Mouse (Mus musculus) ovary, adult 10 weeks (tissue): ENCODE data around the gene Nup210. TPM values are rescaled to one million over a fixed set of nuclear protein-coding genes. Genes with fewer than 3 reads are reported as not detected.

Experiments
- polyA plus RNA-seq: library from polyadenylated mRNA; stranded (reverse); fragments of 350-450 nt; fragmentation: Illumina TruSeq; extraction: RNeasy Lipid Tissue Mini Kit (QIAGEN cat#74804); gene quantifications from one replicate; pipeline ENCODE4 v1.2.3, GENCODE M21; 2014

Nup210 gene
- polyA plus RNA-seq: 1.00 TPM

GRCm38 (mm10) chr6:91116244-91117145 is at the start of gene Nup210:
Gene Nup210, minus strand, starts transcription at chr6:91116829.

DNA sequence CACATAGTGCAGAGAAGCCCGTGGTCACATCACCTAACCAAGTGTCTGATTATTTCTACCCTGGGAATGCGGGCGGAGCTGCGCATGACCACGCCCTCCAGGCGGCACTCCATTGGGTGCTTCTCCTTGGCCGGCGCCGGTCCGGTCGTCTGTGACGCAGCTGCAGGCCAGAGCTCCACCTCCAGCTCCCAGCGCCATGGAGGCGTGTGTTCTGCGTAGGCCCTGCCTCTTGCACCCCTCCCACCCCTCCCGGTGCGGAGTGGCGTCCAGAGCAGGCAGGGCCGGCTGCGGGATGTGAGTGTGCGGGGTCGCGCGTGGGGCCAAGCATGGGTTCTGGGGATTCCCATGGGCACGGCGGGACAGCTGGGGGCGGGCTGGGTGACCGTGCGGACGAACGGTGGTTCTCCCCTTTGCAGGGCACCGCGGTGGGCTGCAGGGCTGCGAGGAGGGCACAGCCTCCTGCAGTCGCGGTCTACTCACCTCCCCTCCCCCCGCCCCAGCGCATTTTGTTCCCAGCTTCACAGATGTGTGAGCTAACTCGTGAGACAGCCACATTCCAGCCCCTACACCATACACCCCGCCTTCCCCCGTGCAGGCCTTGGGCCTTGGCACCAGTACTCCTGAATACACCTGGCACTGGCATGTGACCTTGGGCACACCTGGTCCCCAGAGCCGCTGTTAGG is 40.1 kb upstream of the Nup210 start, which contains the start of gene Hdac11:
Gene Hdac11 (plus strand): TSS at position 112 of the 683 bp plus-strand sequence.

DNA sequence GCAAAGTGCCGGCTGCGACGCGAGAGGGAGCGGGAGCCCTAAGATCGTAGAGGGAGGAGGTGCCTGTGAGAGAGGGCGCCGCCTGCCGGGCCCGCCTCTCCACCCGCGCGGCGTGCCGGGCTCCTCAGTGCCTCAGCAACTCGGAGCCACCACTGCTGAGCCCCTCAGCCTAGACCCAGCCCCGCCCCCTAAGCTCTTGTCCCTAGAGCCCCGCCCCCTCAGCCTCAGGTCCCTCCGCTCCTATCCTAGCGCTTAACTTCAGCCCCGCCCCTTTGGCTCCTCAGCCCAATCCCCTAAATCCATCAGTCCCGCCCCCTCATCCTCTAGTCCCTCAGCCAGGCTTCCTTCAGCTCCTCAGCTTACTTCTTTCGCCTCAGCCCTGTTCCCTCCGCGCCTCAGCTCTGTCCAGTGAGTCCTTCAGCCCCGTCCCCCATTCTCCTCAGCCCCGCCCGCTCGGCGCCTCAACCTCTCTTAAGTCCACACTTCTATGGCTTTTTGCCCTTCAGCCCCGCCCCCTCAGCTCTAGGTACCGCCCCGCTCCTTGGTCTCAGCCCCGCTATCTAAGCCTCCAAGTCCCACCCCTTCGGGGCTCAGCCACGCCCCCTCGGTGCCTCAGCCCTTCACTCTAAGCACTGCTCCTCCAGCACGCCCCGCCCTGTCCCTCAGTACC is 127.8 kb downstream of the Nup210 start, which contains the start of gene Iqsec1:
Gene Iqsec1 (minus strand): TSS at position 38 of the 670 bp plus-strand sequence.

Other genes with a start within 250 kb of the Nup210 start
- 32.7 TPM for gene Iqsec1, start 128.1 kb downstream of the Nup210 start, polyA plus RNA-seq
- gene Hdac11, start 39.8 kb upstream of the Nup210 start, polyA plus RNA-seq: 2.0 TPM
- 6.2 TPM for gene Fbln2, start 95.6 kb upstream of the Nup210 start, polyA plus RNA-seq